10 mouse cellular contexts compared by ENCODE assay signal in genomic region chr13:48668091-48668975, GRCm38 (mm10). TPM values are rescaled to one million over a fixed set of nuclear protein-coding genes. Genes with fewer than 3 reads are reported as not detected.
DNase-seq lines count a peak whose midpoint lies in the region; ATAC-seq and TF ChIP-seq lines count a peak whose summit lies in the region.
"Had no signal": no experiment of that assay in that cellular context is flagged by ENCODE, and none has a peak within 500 bp of the region (broad histone marks: within the 10 kb centered on the region; RNA-seq: fewer than 3 reads in every experiment).

No protein-coding gene starts in this region.

- under 1% methylated on average over 33 of the region's 33 CpGs for WGBS in hindbrain, embryonic 10.5 days

- peak overlapping the region; percentile 63 for H3K4me3 ChIP-seq in gastrocnemius, adult 2 months
- H3K4me3 ChIP-seq in hindbrain, embryonic 10.5 days = peak overlapping the region; percentile 32

- intact Hi-C loops in gastrocnemius, adult 2 months (cut with DNase I) = no loop called here
- intact Hi-C loops in left cerebral cortex, postnatal 14 days (cut with DNase I) = no loop called here
- intact Hi-C loops in gastrocnemius, postnatal 36 days (cut with DNase I) = loop anchor here (10.0 kb wide), 1 partner anchor 506 kb away; no protein-coding TSS in a partner anchor

- no peak overlapping the region for H3K27ac ChIP-seq in gastrocnemius, adult 2 months
- no peak overlapping the region for H3K27ac ChIP-seq in hindbrain, embryonic 10.5 days

- DNase-seq in gastrocnemius, adult 2 months = no peak
- no peak for DNase-seq in gastrocnemius, postnatal 4 days (ENCODE audit: low spot score in 2 of 2)
- peak; percentile 44 for DNase-seq in R1 (ENCODE audit: low read depth, low spot score)
- DNase-seq in hindbrain, embryonic 10.5 days (ENCODE audit: low spot score) = peak; percentile 38
- DNase-seq in left cerebral cortex, postnatal 14 days (ENCODE audit: low spot score in 2 of 2) = no peak
- DNase-seq in gastrocnemius, postnatal 36 days = no peak
- no peak for DNase-seq in frontal cortex, postnatal 10 days (ENCODE audit: low spot score in 2 of 2)
- DNase-seq: lung, adult 18-20 months; spleen, adult 18-20 months had no signal

- H3K36me3 ChIP-seq in hindbrain, embryonic 10.5 days = no peaks in the 10 kb centered on the region

- peak; percentile 27; the same call in 1 of the 2 replicates for ATAC-seq in megakaryocyte progenitor cell, adult 5-6 weeks (replicated peaks; ENCODE audit: poor library complexity)

- H3K27me3 ChIP-seq in hindbrain, embryonic 10.5 days (ENCODE audit: insufficient read depth, poor library complexity, severe bottlenecking) = peaks cover 100% of the 10 kb centered on the region

- peaks cover 43% of the 10 kb centered on the region for H3K4me1 ChIP-seq in hindbrain, embryonic 10.5 days (replicated peaks)

- no peak for TF ChIP-seq CTCF in gastrocnemius, adult 2 months (IDR thresholded peaks at IDR 0.05)

- no peaks in the 10 kb centered on the region for H3K9me3 ChIP-seq in hindbrain, embryonic 10.5 days

RNA-seq across cellular contexts. Expression of gene Barx1, which starts 5.5 kb away (rescaled TPM):
- total RNA-seq in gastrocnemius, adult 2 months (2021) = not detected
- not detected for total RNA-seq in gastrocnemius, postnatal 4 days (2021)
- polyA plus RNA-seq in hindbrain, embryonic 10.5 days (2016; fragmentation: Nextera tagmentation; extraction: Ambion mirVana) = 2.9 TPM in 2 replicates
- not detected in 2 replicates for total RNA-seq in megakaryocyte progenitor cell, adult 5-6 weeks (2015)
- total RNA-seq in megakaryocyte progenitor cell, adult 5-6 weeks (2017) = not detected in 2 replicates
- total RNA-seq in left cerebral cortex, postnatal 14 days (2021) = not detected
- not detected for total RNA-seq in gastrocnemius, postnatal 36 days (2021)

RNA-seq across cellular contexts. Expression of gene Ptpdc1, which starts 42.9 kb away (rescaled TPM):
- 1 to 10 TPM; 3.2 to 4.7 TPM for total RNA-seq in gastrocnemius, adult 2 months (2021)
- 10 to 100 TPM; 12.6 to 14.6 TPM for total RNA-seq in gastrocnemius, postnatal 4 days (2021)
- polyA plus RNA-seq in hindbrain, embryonic 10.5 days (2016; fragmentation: Nextera tagmentation; extraction: Ambion mirVana) = 7.6 and 9.6 TPM in 2 replicates
- 3.3 and 4.4 TPM in 2 replicates for total RNA-seq in megakaryocyte progenitor cell, adult 5-6 weeks (2015)
- total RNA-seq in megakaryocyte progenitor cell, adult 5-6 weeks (2017) = 1.8 and 3.4 TPM in 2 replicates
- total RNA-seq in left cerebral cortex, postnatal 14 days (2021) = 10 to 100 TPM; 22.7 to 25.5 TPM
- 1 to 10 TPM; 3.4 to 3.8 TPM for total RNA-seq in gastrocnemius, postnatal 36 days (2021)

Comparison
In these comparisons a context has a peak if more than half of its experiments do, and no peak if none do; other contexts are left out.
1. DNase-seq: peak in R1 (single experiment) and hindbrain, embryonic 10.5 days (single experiment); none in gastrocnemius, adult 2 months (single experiment), gastrocnemius, postnatal 4 days (0 of 2), left cerebral cortex, postnatal 14 days (0 of 2), gastrocnemius, postnatal 36 days (0 of 2) and frontal cortex, postnatal 10 days (0 of 2).